Mouse (Mus musculus) left cerebral cortex, adult 18-20 months (tissue): ENCODE data around the gene Ovol3. TPM values are rescaled to one million over a fixed set of nuclear protein-coding genes. Genes with fewer than 3 reads are reported as not detected.

Experiments
- DNase-seq, 2 experiments: peaks; one replicate each; pipeline ENCODE4 v3.0.0; 2021 to 2022; ENCODE audit warnings: low spot score in 2 of 2, mixed read lengths in 1 of 2
- total RNA-seq, 2 experiments: library from RNA; stranded (reverse); gene quantifications; 2 replicates each; pipeline ENCODE4 v1.2.3; 2021

The Ovol3 gene
- total RNA-seq, 2 experiments from 2014 or later, result not detected

- peak; percentile 97 for DNase-seq
Measured at GRCm38 (mm10) chr7:30194884-30195283, 40.6 kb downstream of the Ovol3 start.

- peak; percentile 35 to 37 for DNase-seq
Measured at GRCm38 (mm10) chr7:30194101-30194831, 41.3 kb downstream of the Ovol3 start.

GRCm38 (mm10) chr7:30193581-30194100 lies 41.9 kb downstream of the Ovol3 start:
- peak; percentile 57 to 62 for DNase-seq

- DNase-seq, result no peak
Measured at GRCm38 (mm10) chr7:30193013-30193412, 42.5 kb downstream of the Ovol3 start.

GRCm38 (mm10) chr7:30192088-30192487 lies 43.4 kb downstream of the Ovol3 start:
- no peak for DNase-seq

- DNase-seq, result no peak
Measured at GRCm38 (mm10) chr7:30189116-30189491, 46.4 kb downstream of the Ovol3 start.

- no peak for DNase-seq
Measured at GRCm38 (mm10) chr7:30188344-30189115, 47.0 kb downstream of the Ovol3 start.

GRCm38 (mm10) chr7:30184641-30185348 lies 50.7 kb downstream of the Ovol3 start:
- no peak for DNase-seq

GRCm38 (mm10) chr7:30183879-30184289 lies 51.6 kb downstream of the Ovol3 start, which contains the start of gene Cox7a1:
Gene Cox7a1 (plus strand): TSS chr7:30184144.
- DNase-seq, result peak; percentile 47 to 51

Other genes with a start within 250 kb of the Ovol3 start
- 1 to 10 TPM; 7.6 to 7.7 TPM for gene Zfp14, start 184.3 kb downstream of the Ovol3 start, total RNA-seq
- 1 to 10 TPM; 4.1 to 6.0 TPM for gene Zfp82, start 162.8 kb downstream of the Ovol3 start, total RNA-seq
- 1 to 10 TPM in 1 of 2 experiments, not detected in 1; 1.5 TPM for gene Gm26920, start 145.3 kb downstream of the Ovol3 start, total RNA-seq
- gene Zfp566, start 145.2 kb downstream of the Ovol3 start, total RNA-seq, result 1 to 10 TPM; 5.6 to 7.7 TPM
- 10 to 100 TPM; 64.8 to 75.6 TPM for gene Zfp260, start 140.9 kb downstream of the Ovol3 start, total RNA-seq
- 10 to 100 TPM; 31.3 to 36.0 TPM for gene Zfp382, start 113.8 kb downstream of the Ovol3 start, total RNA-seq
- 10 to 100 TPM; 48.4 to 48.7 TPM for gene Zfp146, start 66.0 kb downstream of the Ovol3 start, total RNA-seq
- 1 to 10 TPM; 4.7 to 5.8 TPM for gene Cox7a1, start 51.6 kb downstream of the Ovol3 start, total RNA-seq
- gene Capns1, start 36.9 kb downstream of the Ovol3 start, total RNA-seq, result 100 to 1,000 TPM; 174 to 176 TPM
- 10 to 100 TPM; 58.0 to 60.0 TPM for gene Polr2i, start 3.8 kb downstream of the Ovol3 start, total RNA-seq
- 100 to 1,000 TPM; 127 to 141 TPM for gene Tbcb, start 3.5 kb downstream of the Ovol3 start, total RNA-seq
- gene Thap8, start 44.4 kb upstream of the Ovol3 start, total RNA-seq, result under 1 TPM; 0.26 to 0.37 TPM
- 1 to 10 TPM; 1.1 to 1.9 TPM for gene Wdr62, start 44.7 kb upstream of the Ovol3 start, total RNA-seq
- gene Clip3, start 56.0 kb upstream of the Ovol3 start, total RNA-seq, result 100 to 1,000 TPM; 443 to 457 TPM
- 10 to 100 TPM; 67.0 to 68.5 TPM for gene Alkbh6, start 73.0 kb upstream of the Ovol3 start, total RNA-seq
- 10 to 100 TPM; 13.8 to 15.6 TPM for gene Syne4, start 79.1 kb upstream of the Ovol3 start, total RNA-seq
- gene E130208F15Rik, start 86.0 kb upstream of the Ovol3 start, total RNA-seq, result under 1 TPM; 0.35 to 0.56 TPM
- gene Sdhaf1, start 88.2 kb upstream of the Ovol3 start, total RNA-seq, result 1 to 10 TPM; 6.4 to 7.5 TPM
- gene Lrfn3, start 127.0 kb upstream of the Ovol3 start, total RNA-seq, result 10 to 100 TPM; 33.5 to 36.4 TPM
- gene Tyrobp, start 178.0 kb upstream of the Ovol3 start, total RNA-seq, result 10 to 100 TPM; 29.8 to 30.7 TPM
- gene Hcst, start 184.1 kb upstream of the Ovol3 start, total RNA-seq, result 1 to 10 TPM in 1 of 2 experiments, not detected in 1; 1.8 TPM
- gene Nfkbid, start 186.0 kb upstream of the Ovol3 start, total RNA-seq, result 1 to 10 TPM; 3.9 to 4.1 TPM
- 1,000 to 10,000 TPM; 1,233 to 1,333 TPM for gene Aplp1, start 209.8 kb upstream of the Ovol3 start, total RNA-seq
- 1 to 10 TPM; 8.2 to 8.3 TPM for gene Kirrel2, start 222.0 kb upstream of the Ovol3 start, total RNA-seq
- gene Nphs1, start 222.6 kb upstream of the Ovol3 start, total RNA-seq, result under 1 TPM; 0.44 to 0.52 TPM